8 mouse cellular contexts compared by ENCODE assay signal in the genomic region with DNA sequence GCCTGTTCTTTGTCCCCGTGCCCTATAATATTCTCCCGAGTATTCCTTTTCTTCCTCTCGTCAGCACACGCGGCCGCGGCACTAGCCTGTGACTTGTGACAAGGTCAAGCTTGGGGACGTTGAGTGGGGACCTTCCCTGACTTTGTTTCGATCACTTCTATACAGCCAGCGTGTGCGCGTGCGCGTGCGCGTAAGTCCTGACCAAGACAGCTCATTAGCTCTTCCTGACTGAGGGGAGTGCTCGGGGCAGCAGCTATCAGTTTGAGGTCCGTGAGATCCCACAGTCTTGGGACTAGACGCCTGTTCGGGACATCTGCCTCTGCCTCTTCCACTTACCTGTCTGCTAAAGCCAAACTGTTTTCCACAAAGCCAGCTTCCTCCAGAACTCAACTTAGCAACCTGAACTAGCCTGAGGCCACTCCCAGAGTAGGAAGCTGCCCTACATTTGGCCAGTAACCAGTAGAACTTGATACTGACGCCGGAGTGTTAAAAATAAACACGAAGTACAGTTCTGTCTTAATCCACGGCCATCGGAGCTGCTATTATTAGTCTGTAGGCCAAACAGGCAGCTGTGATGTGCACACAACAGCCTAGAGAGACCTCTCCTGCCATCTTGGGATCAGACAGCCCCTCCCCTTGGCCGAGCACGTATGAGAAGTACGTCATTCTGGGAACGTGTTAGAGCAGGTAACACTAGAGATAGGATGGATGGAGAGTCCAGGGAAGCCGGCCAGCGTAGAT. TPM values are rescaled to one million over a fixed set of nuclear protein-coding genes. Genes with fewer than 3 reads are reported as not detected.
DNase-seq lines count a peak whose midpoint lies in the region; ATAC-seq and TF ChIP-seq lines count a peak whose summit lies in the region.

No protein-coding gene starts in this region.

- no peak for TF ChIP-seq CTCF in cerebellum, adult 2 months (IDR thresholded peaks at IDR 0.05; ENCODE audit: borderline replicate concordance, insufficient read depth, low read depth, low read length)
- TF ChIP-seq CTCF in cortical plate, adult 2 months (IDR thresholded peaks at IDR 0.05; ENCODE audit: extremely low read depth, insufficient read depth, low read length), result no peak

- no peaks in the 10 kb centered on the region for H3K27me3 ChIP-seq in cerebellum, adult 2 months (ENCODE audit: control insufficient read depth, insufficient read depth, low read length)
- no peaks in the 10 kb centered on the region for H3K27me3 ChIP-seq in hindbrain, embryonic 11.5 days (ENCODE audit: control insufficient read depth, insufficient read depth, low read length)
- H3K27me3 ChIP-seq in lung, embryonic 15.5 days, result no peaks in the 10 kb centered on the region

- no peak for TF ChIP-seq POLR2A in cerebellum, adult 2 months (IDR thresholded peaks at IDR 0.05; ENCODE audit: borderline replicate concordance, insufficient read depth, low read length)
- TF ChIP-seq POLR2A in cortical plate, adult 2 months (IDR thresholded peaks at IDR 0.05; ENCODE audit: extremely low read depth, insufficient read depth, low read length), result no peak

- peaks cover 26% of the 10 kb centered on the region for H3K4me1 ChIP-seq in cerebellum, adult 2 months (ENCODE audit: control insufficient read depth, insufficient read depth, low read length)
- H3K4me1 ChIP-seq in cortical plate, adult 2 months (ENCODE audit: control insufficient read depth, insufficient read depth, low read length), result peaks cover 24% of the 10 kb centered on the region
- H3K4me1 ChIP-seq in hindbrain, embryonic 11.5 days (replicated peaks; ENCODE audit: control insufficient read depth, insufficient read depth, low read length), result no peaks in the 10 kb centered on the region
- peaks cover 50% of the 10 kb centered on the region for H3K4me1 ChIP-seq in lung, embryonic 15.5 days

- peak overlapping the region; percentile 62 for H3K27ac ChIP-seq in cerebellum, adult 2 months (ENCODE audit: insufficient read depth, low read length)
- peak overlapping the region; percentile 62 for H3K27ac ChIP-seq in cortical plate, adult 2 months (ENCODE audit: insufficient read depth, low read length)
- H3K27ac ChIP-seq in hindbrain, embryonic 11.5 days (ENCODE audit: low read depth, low read length), result peak overlapping the region; percentile 51; the same call in 1 of the 2 replicates
- peak overlapping the region; percentile 81 for H3K27ac ChIP-seq in lung, embryonic 15.5 days

- 46% methylated on average over 31 of the region's 31 CpGs for WGBS in cerebellum, adult 2 months
- WGBS in hindbrain, embryonic 11.5 days, result 82% methylated on average over 31 of the region's 31 CpGs
- 52% methylated on average over 31 of the region's 31 CpGs for WGBS in lung, embryonic 15.5 days

- no peak for ATAC-seq in hindbrain, embryonic 11.5 days (ENCODE audit: low FRiP score)
- peak; percentile 21; the same call in 1 of the 2 replicates for ATAC-seq in lung, embryonic 15.5 days (ENCODE audit: borderline replicate concordance, extremely low read depth, low FRiP score, low TSS enrichment)
- ATAC-seq in erythroid progenitor cell, adult 5-6 weeks (replicated peaks; ENCODE audit: low FRiP score, poor library complexity, severe bottlenecking), result no peak

- no peaks in the 10 kb centered on the region for H3K9me3 ChIP-seq in hindbrain, embryonic 11.5 days (ENCODE audit: control insufficient read depth, low read length)
- H3K9me3 ChIP-seq in lung, embryonic 15.5 days, result no peaks in the 10 kb centered on the region

- H3K36me3 ChIP-seq in hindbrain, embryonic 11.5 days (ENCODE audit: control insufficient read depth, insufficient read depth, low read length), result no peaks in the 10 kb centered on the region
- H3K36me3 ChIP-seq in lung, embryonic 15.5 days, result no peaks in the 10 kb centered on the region

- H3K9ac ChIP-seq in hindbrain, embryonic 11.5 days (ENCODE audit: low read depth, low read length), result no peak overlapping the region
- no peak overlapping the region for H3K9ac ChIP-seq in lung, embryonic 15.5 days

- no peak overlapping the region for H3K4me2 ChIP-seq in hindbrain, embryonic 11.5 days (replicated peaks; ENCODE audit: low read depth, low read length)
- peak overlapping the region; percentile 47 for H3K4me2 ChIP-seq in lung, embryonic 15.5 days

- no peak overlapping the region for H3K4me3 ChIP-seq in cerebellum, adult 2 months (replicated peaks; ENCODE audit: insufficient read depth, low read depth, low read length)
- no peak overlapping the region for H3K4me3 ChIP-seq in cortical plate, adult 2 months (ENCODE audit: insufficient read depth, low read length)
- no peak overlapping the region for H3K4me3 ChIP-seq in hindbrain, embryonic 11.5 days (ENCODE audit: low read depth, low read length)
- H3K4me3 ChIP-seq in lung, embryonic 15.5 days, result 0 out of 2 replicates have a peak overlapping the region, but pooled peaks have one; percentile 5

- DNase-seq in cerebellum, adult 2 months, result no peak
- no peak for DNase-seq in cerebellum, adult 11 months
- DNase-seq in hindbrain, embryonic 11.5 days (ENCODE audit: low spot score), result no peak
- DNase-seq in thymus, adult 18-20 months, result no peak
- DNase-seq in right cerebral cortex, adult 2 months (ENCODE audit: low spot score in 2 of 2), result no peak

RNA-seq across cellular contexts. Expression of a gene that starts 17.8 kb away (rescaled TPM):
- polyA plus RNA-seq in cerebellum, adult 2 months (2012; rRNA removed), result 63.0 and 65.8 TPM in 2 replicates
- polyA plus RNA-seq in cortical plate, adult 2 months (2012; rRNA removed), result 50.6 and 53.8 TPM in 2 replicates
- polyA plus RNA-seq in hindbrain, embryonic 11.5 days (2014; fragmentation: Nextera tagmentation; extraction: Ambion mirVana), result 15.8 and 19.1 TPM in 2 replicates
- polyA plus RNA-seq in lung, embryonic 15.5 days (2015; fragmentation: Nextera tagmentation; extraction: Ambion mirVana), result 13.0 and 14.0 TPM in 2 replicates
- total RNA-seq in erythroid progenitor cell, adult 5-6 weeks (2015; ENCODE audit: low replicate concordance), result not detected in 2 replicates
- total RNA-seq in erythroid progenitor cell, adult 5-6 weeks (2017; ENCODE audit: low replicate concordance), result not detected in 2 replicates

RNA-seq across cellular contexts. Expression of a gene that starts 29.4 kb away (rescaled TPM):
- polyA plus RNA-seq in cerebellum, adult 2 months (2012; rRNA removed), result 0.87 and 2.0 TPM in 2 replicates
- 1.8 and 1.9 TPM in 2 replicates for polyA plus RNA-seq in cortical plate, adult 2 months (2012; rRNA removed)
- 0.26 and 0.70 TPM in 2 replicates for polyA plus RNA-seq in hindbrain, embryonic 11.5 days (2014; fragmentation: Nextera tagmentation; extraction: Ambion mirVana)
- polyA plus RNA-seq in lung, embryonic 15.5 days (2015; fragmentation: Nextera tagmentation; extraction: Ambion mirVana), result 0.14 and 0.25 TPM in 2 replicates
- not detected in 2 replicates for total RNA-seq in erythroid progenitor cell, adult 5-6 weeks (2015; ENCODE audit: low replicate concordance)
- not detected in 2 replicates for total RNA-seq in erythroid progenitor cell, adult 5-6 weeks (2017; ENCODE audit: low replicate concordance)

RNA-seq across cellular contexts. Expression of a gene that starts 42.2 kb away (rescaled TPM):
- polyA plus RNA-seq in cerebellum, adult 2 months (2012; rRNA removed), result 51.2 and 56.3 TPM in 2 replicates
- 77.0 and 78.5 TPM in 2 replicates for polyA plus RNA-seq in cortical plate, adult 2 months (2012; rRNA removed)
- polyA plus RNA-seq in hindbrain, embryonic 11.5 days (2014; fragmentation: Nextera tagmentation; extraction: Ambion mirVana), result 9.1 and 10.1 TPM in 2 replicates
- polyA plus RNA-seq in lung, embryonic 15.5 days (2015; fragmentation: Nextera tagmentation; extraction: Ambion mirVana), result 8.3 and 8.5 TPM in 2 replicates
- total RNA-seq in erythroid progenitor cell, adult 5-6 weeks (2015; ENCODE audit: low replicate concordance), result 0.84 and 2.5 TPM in 2 replicates
- total RNA-seq in erythroid progenitor cell, adult 5-6 weeks (2017; ENCODE audit: low replicate concordance), result 0.23 and 0.77 TPM in 2 replicates

RNA-seq across cellular contexts. Expression of a gene that starts 54.9 kb away (rescaled TPM):
- polyA plus RNA-seq in cerebellum, adult 2 months (2012; rRNA removed), result 0.74 and 0.84 TPM in 2 replicates
- 1.0 and 1.8 TPM in 2 replicates for polyA plus RNA-seq in cortical plate, adult 2 months (2012; rRNA removed)
- polyA plus RNA-seq in hindbrain, embryonic 11.5 days (2014; fragmentation: Nextera tagmentation; extraction: Ambion mirVana), result 3.0 and 3.7 TPM in 2 replicates
- polyA plus RNA-seq in lung, embryonic 15.5 days (2015; fragmentation: Nextera tagmentation; extraction: Ambion mirVana), result 1.8 and 3.1 TPM in 2 replicates
- 17.2 and 22.3 TPM in 2 replicates for total RNA-seq in erythroid progenitor cell, adult 5-6 weeks (2015; ENCODE audit: low replicate concordance)
- total RNA-seq in erythroid progenitor cell, adult 5-6 weeks (2017; ENCODE audit: low replicate concordance), result 23.1 and 23.5 TPM in 2 replicates
